Mouse (Mus musculus) CH12.LX (cell line): Measurements from ENCODE around the gene Ccer2. TPM values are rescaled to one million over a fixed set of nuclear protein-coding genes. Genes with fewer than 3 reads are reported as not detected.

Experiments used
- DNase-seq: peaks from one replicate; pipeline ENCODE4 v3.0.0-alpha.2; 2013; ENCODE audit errors: extremely low read depth
- H3K27ac ChIP-seq: 2 replicates; pipeline ENCODE4 v1.5.1; 2012; ENCODE audit warnings: low read depth, mild to moderate bottlenecking, control low read depth, moderate library complexity; ENCODE audit not compliant: insufficient read depth
- H3K27me3 ChIP-seq: replicated peaks from 2 replicates; pipeline ENCODE3; 2012; ENCODE audit warnings: inconsistent platforms
- H3K36me3 ChIP-seq, 2 experiments: replicated peaks in 1 of 2; 2 replicates each; pipeline versions ENCODE3 to v1.6.1; 2012; ENCODE audit warnings: inconsistent platforms in 1 of 2, low read length in 1 of 2, mild to moderate bottlenecking in 1 of 2, mixed read lengths in 1 of 2, moderate library complexity in 1 of 2; ENCODE audit not compliant: control insufficient read depth in 1 of 2, insufficient read depth in 1 of 2
- H3K4me1 ChIP-seq, 2 experiments: 2 replicates each; pipeline ENCODE4 v1.6.1; 2012; ENCODE audit warnings: inconsistent platforms in 1 of 2, moderate library complexity in 1 of 2; ENCODE audit not compliant: insufficient read depth in 2 of 2, control insufficient read depth in 1 of 2
- H3K4me2 ChIP-seq: 2 replicates; pipeline ENCODE4 v1.6.1; 2012; ENCODE audit warnings: low read depth, mild to moderate bottlenecking, control low read depth; ENCODE audit not compliant: poor library complexity, insufficient read depth, severe bottlenecking
- H3K4me3 ChIP-seq, 3 experiments: fragments of 150-350 bp in 1 of 3; sonication (generic) in 1 of 3; replicated peaks in 1 of 3; 2 replicates each; pipeline versions ENCODE3 to v1.5.1; 2011 to 2012; ENCODE audit warnings: low read depth in 2 of 3, low read length in 2 of 3, mild to moderate bottlenecking in 2 of 3, moderate library complexity in 2 of 3, control low read depth in 1 of 3, improper control_type of control experiment in 1 of 3, inconsistent platforms in 1 of 3, mixed read lengths in 1 of 3; ENCODE audit not compliant: poor library complexity in 1 of 3
- H3K79me2 ChIP-seq: replicated peaks from 2 replicates; pipeline ENCODE4 v1.6.1; 2012; ENCODE audit warnings: mild to moderate bottlenecking, moderate library complexity; ENCODE audit not compliant: control insufficient read depth, poor library complexity, insufficient read depth, severe bottlenecking; ENCODE audit errors: extremely low read depth
- H3K9ac ChIP-seq: 2 replicates; pipeline ENCODE4 v1.6.1; 2012; ENCODE audit warnings: low read depth, mild to moderate bottlenecking, control low read depth, moderate library complexity; ENCODE audit not compliant: insufficient read depth
- H3K9me3 ChIP-seq: replicated peaks from 2 replicates; pipeline ENCODE3; 2012; ENCODE audit warnings: low read length, inconsistent platforms, mixed read lengths
- BHLHE40 ChIP-seq: IDR thresholded peaks from 2 replicates; pipeline ENCODE4 v1.6.1; 2011; ENCODE audit warnings: mild to moderate bottlenecking, low read depth, low read length, improper control_type of control experiment
- CHD1 ChIP-seq: IDR thresholded peaks from 2 replicates; pipeline ENCODE4 v1.6.1; 2012; ENCODE audit warnings: low read depth, low read length, improper control_type of control experiment, inconsistent platforms
- CTCF ChIP-seq, 2 experiments: IDR thresholded peaks in 1 of 2; conservative IDR thresholded peaks in 1 of 2; 2 replicates each; pipeline ENCODE4 v1.5.1; 2011 to 2012; ENCODE audit warnings: low read depth in 2 of 2, low read length in 2 of 2, improper control_type of control experiment in 1 of 2, inconsistent platforms in 1 of 2, mild to moderate bottlenecking in 1 of 2, moderate library complexity in 1 of 2
- E2F4 ChIP-seq: IDR thresholded peaks from 2 replicates; pipeline ENCODE4 v1.6.1; 2011; ENCODE audit warnings: low read depth, low read length, improper control_type of control experiment; ENCODE audit not compliant: insufficient replicate concordance
- ETS1 ChIP-seq: conservative IDR thresholded peaks from 2 replicates; pipeline ENCODE4 v1.6.1; 2012; ENCODE audit warnings: low read depth, mild to moderate bottlenecking, inconsistent platforms, low read length, improper control_type of control experiment, moderate library complexity
- JUN ChIP-seq: IDR thresholded peaks from 2 replicates; pipeline ENCODE4 v1.6.1; 2011; ENCODE audit warnings: low read depth, mild to moderate bottlenecking, low read length, improper control_type of control experiment, moderate library complexity; ENCODE audit not compliant: insufficient read depth
- MAFK ChIP-seq: IDR thresholded peaks from 2 replicates; pipeline ENCODE4 v1.6.1; 2011; ENCODE audit warnings: low read length, improper control_type of control experiment; ENCODE audit not compliant: insufficient replicate concordance
- MAX ChIP-seq: IDR thresholded peaks from 2 replicates; pipeline ENCODE4 v1.6.1; 2011; ENCODE audit warnings: low read length, improper control_type of control experiment
- MAZ ChIP-seq: IDR thresholded peaks from 2 replicates; pipeline ENCODE4 v1.6.1; 2012; ENCODE audit warnings: low read depth, mild to moderate bottlenecking, inconsistent platforms, low read length, improper control_type of control experiment, moderate library complexity
- MXI1 ChIP-seq: IDR thresholded peaks from 2 replicates; pipeline ENCODE4 v1.6.1; 2011; ENCODE audit warnings: mild to moderate bottlenecking, low read depth, low read length, improper control_type of control experiment
- PAX5 ChIP-seq: IDR thresholded peaks from 2 replicates; pipeline ENCODE4 v1.6.1; 2012; ENCODE audit warnings: low read length, inconsistent platforms, mixed read lengths
- POLR2AphosphoS2 ChIP-seq: IDR thresholded peaks from 2 replicates; pipeline ENCODE4 v1.6.1; 2011; ENCODE audit warnings: low read depth, low read length, improper control_type of control experiment
- RCOR1 ChIP-seq: conservative IDR thresholded peaks from 2 replicates; pipeline ENCODE4 v1.6.1; 2012; ENCODE audit warnings: low read depth, mild to moderate bottlenecking, inconsistent platforms, low read length, improper control_type of control experiment
- SMC3 ChIP-seq: IDR thresholded peaks from 2 replicates; pipeline ENCODE4 v1.6.1; 2011; ENCODE audit warnings: low read depth, low read length, improper control_type of control experiment
- TCF12 ChIP-seq: IDR thresholded peaks from 2 replicates; pipeline ENCODE4 v1.6.1; 2014; ENCODE audit warnings: low read depth, mild to moderate bottlenecking, inconsistent platforms, low read length, improper control_type of control experiment
- UBTF ChIP-seq: IDR thresholded peaks from 2 replicates; pipeline ENCODE4 v1.6.1; 2012; ENCODE audit warnings: low read depth, mild to moderate bottlenecking, inconsistent platforms, low read length, improper control_type of control experiment, moderate library complexity
- USF1 ChIP-seq: IDR thresholded peaks from 2 replicates; pipeline ENCODE4 v1.6.1; 2014; ENCODE audit warnings: low read depth, mild to moderate bottlenecking, inconsistent platforms, low read length, improper control_type of control experiment
- ZC3H11A ChIP-seq: IDR thresholded peaks from 2 replicates; pipeline ENCODE4 v1.6.1; 2012; ENCODE audit warnings: low read depth, mild to moderate bottlenecking, inconsistent platforms, low read length, improper control_type of control experiment
- ZKSCAN1 ChIP-seq: IDR thresholded peaks from 2 replicates; pipeline ENCODE4 v1.6.1; 2012; ENCODE audit warnings: low read depth, inconsistent platforms, low read length, improper control_type of control experiment, borderline replicate concordance
- dilution Hi-C: fragments of 300-500 bp; cut with MboI; formaldehyde crosslinking; loops from 2 replicates; pipeline ENCODE4 v1.14.3; 2020; ENCODE audit warnings: low sequenced_read_pairs; ENCODE audit not compliant: extremely low pct_unique_long_range_greater_than_20kb, extremely low pct_ligation_motif_present
- in situ Hi-C: fragments of 300-500 bp; cut with MboI; formaldehyde crosslinking; loops from 3 replicates; pipeline ENCODE4 v1.14.3; 2019; ENCODE audit warnings: low sequenced_read_pairs, low pct_ligation_motif_present, low pct_unique_long_range_greater_than_20kb, mixed read lengths
- polyA plus RNA-seq: library from polyadenylated mRNA; unstranded; fragments of >175 nt; gene quantifications from 2 replicates; pipeline ENCODE4 v1.2.1, GENCODE M21; 2012; ENCODE audit warnings: low read depth; ENCODE audit not compliant: insufficient read length
- total RNA-seq, 2 experiments: library from RNA; depleted of rRNA; stranded (reverse); fragments of 300-350 nt in 1 of 2; fragments of >200 nt in 1 of 2; gene quantifications; 2 replicates each; pipeline ENCODE4 v1.2.3; 2012 to 2014

Ccer2 gene
- total and polyA plus RNA-seq, 3 experiments = 0.17 TPM; not detected in 2

- TF ChIP-seq MAX (no peak), JUN (no peak)
- Histone ChIP-seq H3K36me3 (no peaks in the 10 kb centered on the region), H3K4me1 (peaks cover 2 to 14% of the 10 kb centered on the region in 2 experiments; a peak in 2 of 4 replicates), H3K9me3 (no peaks in the 10 kb centered on the region), H3K27me3 (no peaks in the 10 kb centered on the region), H3K4me2 (0 out of 2 replicates have a peak within 1 kb of the TSS, but pooled peaks have one; percentile 6), H3K79me2 (no peaks in the 10 kb centered on the region), H3K9ac (no peak within 1 kb of the TSS), H3K4me3 (no peak within 1 kb of the TSS), H3K27ac (no peak within 1 kb of the TSS)
- DNase-seq = no peak
- dilution Hi-C loops = no loop called here
- in situ Hi-C loops = no loop called here
These were observed 39.2 kb upstream of the Ccer2 start, which contains the start of gene Fbxo17 for GRCm38 (mm10) chr7:28716590-28717281. Gene Fbxo17, plus strand, starts transcription at chr7:28716804.

- no peaks in the 10 kb centered on the region for H3K27me3 ChIP-seq
- no peak for DNase-seq
- dilution Hi-C loops = no loop called here
- H3K4me2 ChIP-seq = no peak overlapping the region
- no peak overlapping the region for H3K4me3 ChIP-seq
- H3K79me2 ChIP-seq = no peaks in the 10 kb centered on the region
- no peak overlapping the region for H3K27ac ChIP-seq
- TF ChIP-seq CTCF (conservative IDR thresholded peaks at IDR 0.05 in 1 of 2, IDR thresholded peaks at IDR 0.05 in 1 of 2; ENCODE audit: low read depth in 2 of 2, low read length in 2 of 2) (no peak), ZC3H11A (no peak), ZKSCAN1 (no peak), PAX5 (no peak), USF1 (no peak), MXI1 (no peak), MAZ (no peak), ETS1 (no peak), JUN (no peak), TCF12 (no peak), SMC3 (no peak), UBTF (no peak), POLR2AphosphoS2 (no peak), MAFK (no peak), RCOR1 (no peak), E2F4 (no peak), BHLHE40 (no peak), CHD1 (no peak)
- in situ Hi-C loops = no loop called here
- H3K9ac ChIP-seq = no peak overlapping the region
- no peaks in the 10 kb centered on the region for H3K36me3 ChIP-seq
- peaks cover 2 to 14% of the 10 kb centered on the region in 2 experiments; a peak in 2 of 4 replicates for H3K4me1 ChIP-seq
- no peaks in the 10 kb centered on the region for H3K9me3 ChIP-seq
These were observed 38.2 kb upstream of the Ccer2 start for GRCm38 (mm10) chr7:28717726-28718125.
